Mouse (Mus musculus): ENCODE measurements at regions not wholly inside any gene's neighbourhood (a gene's known extent, or its start where the extent isn't known, plus 50 kb on each side); places are given as distances from the start of the nearest gene placed in this dataset.

- no peak for ATAC-seq (ENCODE audit: low TSS enrichment)
Measured at GRCm38 (mm10) chr13:75647513-75647912, 59.0 kb upstream of the Ell2 start.

GRCm38 (mm10) chr13:75651941-75652340 is 54.6 kb upstream of the Ell2 start:
- no peak for ATAC-seq (ENCODE audit: low TSS enrichment)

GRCm38 (mm10) chr13:75652966-75653365 is 53.6 kb upstream of the Ell2 start:
- ATAC-seq (ENCODE audit: low TSS enrichment) = no peak

Data from frontal cortex, adult (tissue).